Mouse (Mus musculus) hindbrain, postnatal 0 days (tissue): Measurements from ENCODE around the gene Prkag1. TPM values are rescaled to one million over a fixed set of nuclear protein-coding genes. Genes with fewer than 3 reads are reported as not detected.
"Not testable (repeated sequence)": the region's sequence is repeated elsewhere in the genome, so short reads cannot be mapped to it uniquely, and the experiment has no call there.

Experiments used
- ATAC-seq: fragments of 200-750 bp; cut with Nextera tagmentation; 2 replicates; pipeline ENCODE4 v1.8.0; 2017; ENCODE audit warnings: mild to moderate bottlenecking, moderate TSS enrichment, moderate library complexity
- DNase-seq: peaks from one replicate; pipeline ENCODE4 v3.0.0-alpha.2; 2015; ENCODE audit warnings: low spot score
- H3K27ac ChIP-seq: fragments of 300-500 bp; sonication (generic); 2 replicates; pipeline ENCODE4 v1.5.1; 2014; ENCODE audit warnings: mild to moderate bottlenecking
- H3K27me3 ChIP-seq: fragments of 300-500 bp; sonication (generic); 2 replicates; pipeline ENCODE4 v1.6.1; 2014; ENCODE audit warnings: low read length, mixed read lengths; ENCODE audit not compliant: insufficient read depth
- H3K36me3 ChIP-seq: fragments of 300-500 bp; sonication (generic); 2 replicates; pipeline ENCODE4 v1.6.1; 2014; ENCODE audit warnings: low read length, mixed read lengths; ENCODE audit not compliant: insufficient read depth
- H3K4me1 ChIP-seq: fragments of 300-500 bp; sonication (generic); 2 replicates; pipeline ENCODE4 v1.6.1; 2014; ENCODE audit warnings: antibody characterized with exemption, low read length, mixed read lengths; ENCODE audit not compliant: insufficient read depth
- H3K4me2 ChIP-seq: fragments of 300-500 bp; sonication (generic); 2 replicates; pipeline ENCODE4 v1.6.1; 2014; ENCODE audit warnings: low read depth, mild to moderate bottlenecking, low read length, moderate library complexity, mixed read lengths
- H3K4me3 ChIP-seq: fragments of 300-500 bp; sonication (generic); 2 replicates; pipeline ENCODE4 v1.5.1; 2014; ENCODE audit warnings: low read length
- H3K9ac ChIP-seq: fragments of 300-500 bp; sonication (generic); replicated peaks from 2 replicates; pipeline ENCODE4 v1.6.1; 2014; ENCODE audit warnings: mild to moderate bottlenecking, low read length, moderate library complexity, mixed read lengths
- H3K9me3 ChIP-seq: fragments of 300-500 bp; sonication (generic); 2 replicates; pipeline ENCODE4 v1.6.1; 2016; ENCODE audit warnings: low read length, mixed read lengths
- CTCF ChIP-seq: IDR thresholded peaks from 2 replicates; pipeline ENCODE4 v1.5.1; 2016; ENCODE audit warnings: antibody characterized with exemption, control low read depth, low read depth
- WGBS: fragments of 180-500 bp; shearing (Covaris S2); extraction: QIAGEN DNeasy Blood & Tissue Kit; methylation state at CpG from one replicate; pipeline ENCODE4 v1.1.7; 2014; 5-methylcytosine and 5-hydroxymethylcytosine counted together
- polyA plus RNA-seq: library from polyadenylated mRNA; unstranded; fragments of >200 nt; fragmentation: Nextera tagmentation; extraction: Ambion mirVana; gene quantifications from 2 replicates; pipeline ENCODE4 v1.2.1, GENCODE M21; 2015
- total RNA-seq: library from RNA; depleted of rRNA; stranded (reverse); fragments of >200 nt; gene quantifications from 2 replicates; pipeline ENCODE4 v1.2.3, GENCODE M21; 2014

Gene Prkag1
- total and polyA plus RNA-seq, 2 experiments from 2014 or later: 61.1 to 99.4 TPM

GRCm38 (mm10) chr15:98822147-98822546 is 9.2 kb downstream of the Prkag1 start:
- no peaks in the 10 kb centered on the region for H3K4me1 ChIP-seq
- H3K9ac ChIP-seq: no peak overlapping the region
- no peak for DNase-seq
- no peak overlapping the region for H3K4me2 ChIP-seq
- no peak for TF ChIP-seq CTCF
- no peaks in the 10 kb centered on the region for H3K9me3 ChIP-seq
- WGBS: 92% methylated on average over 5 of the region's 5 CpGs
- H3K27ac ChIP-seq: no peak overlapping the region
- ATAC-seq: no peak
- H3K36me3 ChIP-seq: peaks cover 16% of the 10 kb centered on the region; the same call in 1 of the 2 replicates
- H3K27me3 ChIP-seq: no peaks in the 10 kb centered on the region
- no peak overlapping the region for H3K4me3 ChIP-seq

- no peak overlapping the region for H3K4me3 ChIP-seq
- no peak overlapping the region for H3K27ac ChIP-seq
- H3K4me2 ChIP-seq: no peak overlapping the region
- DNase-seq (no peak), ATAC-seq (no peak)
- no peaks in the 10 kb centered on the region for H3K27me3 ChIP-seq
- no peaks in the 10 kb centered on the region for H3K4me1 ChIP-seq
- TF ChIP-seq CTCF: peak; percentile 49
- WGBS: 28% methylated on average over 10 of the region's 10 CpGs
- no peak overlapping the region for H3K9ac ChIP-seq
- peaks cover 16% of the 10 kb centered on the region; the same call in 1 of the 2 replicates for H3K36me3 ChIP-seq
- no peaks in the 10 kb centered on the region for H3K9me3 ChIP-seq
Measured at GRCm38 (mm10) chr15:98821403-98821802, 9.9 kb downstream of the Prkag1 start.

- H3K27ac ChIP-seq: no peak overlapping the region
- TF ChIP-seq CTCF: no peak
- 83% methylated on average over 4 of the region's 4 CpGs for WGBS
- no peak for DNase-seq
- H3K9ac ChIP-seq: no peak overlapping the region
- no peaks in the 10 kb centered on the region for H3K9me3 ChIP-seq
- no peak overlapping the region for H3K4me2 ChIP-seq
- H3K4me3 ChIP-seq: no peak overlapping the region
- H3K36me3 ChIP-seq: peaks cover 16% of the 10 kb centered on the region; the same call in 1 of the 2 replicates
- no peaks in the 10 kb centered on the region for H3K4me1 ChIP-seq
- H3K27me3 ChIP-seq: no peaks in the 10 kb centered on the region
- ATAC-seq: no peak
Measured at GRCm38 (mm10) chr15:98820937-98821336, 10.4 kb downstream of the Prkag1 start.

GRCm38 (mm10) chr15:98818171-98818570 is 13.2 kb downstream of the Prkag1 start:
- H3K27ac ChIP-seq: no peak overlapping the region
- no peaks in the 10 kb centered on the region for H3K9me3 ChIP-seq
- ATAC-seq (no peak), DNase-seq (no peak)
- H3K4me3 ChIP-seq: no peak overlapping the region
- no peaks in the 10 kb centered on the region for H3K4me1 ChIP-seq
- no peak overlapping the region for H3K9ac ChIP-seq
- H3K4me2 ChIP-seq: no peak overlapping the region
- peaks cover 19% of the 10 kb centered on the region; the same call in 1 of the 2 replicates for H3K36me3 ChIP-seq
- no peak for TF ChIP-seq CTCF
- no peaks in the 10 kb centered on the region for H3K27me3 ChIP-seq
- 90% methylated on average over 7 of the region's 7 CpGs for WGBS

GRCm38 (mm10) chr15:98812741-98813424 is 18.4 kb downstream of the Prkag1 start:
- Histone ChIP-seq H3K4me2 (no peak overlapping the region), H3K27me3 (peaks cover 13% of the 10 kb centered on the region), H3K9ac (no peak overlapping the region), H3K9me3 (no peaks in the 10 kb centered on the region), H3K4me1 (peaks cover 8% of the 10 kb centered on the region; the same call in 1 of the 2 replicates), H3K36me3 (peaks cover 15% of the 10 kb centered on the region; the same call in 1 of the 2 replicates), H3K4me3 (no peak overlapping the region), H3K27ac (no peak overlapping the region)
- DNase-seq: no peak
- 81% methylated on average over 20 of the region's 20 CpGs for WGBS
- ATAC-seq: no peak
- TF ChIP-seq CTCF: no peak

- not testable (repeated sequence) for H3K27ac ChIP-seq, H3K36me3 ChIP-seq, H3K9ac ChIP-seq, DNase-seq, H3K4me2 ChIP-seq, ATAC-seq, H3K4me3 ChIP-seq, H3K9me3 ChIP-seq
- H3K4me1 ChIP-seq: peaks cover 25% of the 10 kb centered on the region; the same call in 1 of the 2 replicates
- 72% methylated on average over 6 of the region's 6 CpGs for WGBS
- H3K27me3 ChIP-seq: peaks cover 31% of the 10 kb centered on the region
- peak; percentile 24; the same call in 1 of the 2 replicates for TF ChIP-seq CTCF
Measured at GRCm38 (mm10) chr15:98810212-98810611, 21.1 kb downstream of the Prkag1 start.

- H3K36me3 ChIP-seq: 0 out of 2 replicates have a peak, but pooled peaks cover 6% of the 10 kb centered on the region
Measured at GRCm38 (mm10) chr15:98809390-98809789, 21.9 kb downstream of the Prkag1 start, which contains the start of gene Ddn. Gene Ddn, minus strand, starts transcription at chr15:98809490.

More at GRCm38 (mm10) chr15:98809390-98809789, 21.9 kb downstream of the Prkag1 start, which contains the start of gene Ddn:
- TF ChIP-seq CTCF: no peak
- Histone ChIP-seq H3K9me3 (no peaks in the 10 kb centered on the region), H3K27ac (no peak within 1 kb of the TSS), H3K4me2 (peak within 1 kb of the TSS; percentile 70), H3K9ac (peak within 1 kb of the TSS; percentile 34; the same call in 1 of the 2 replicates), H3K4me3 (peak within 1 kb of the TSS; percentile 50), H3K4me1 (peaks cover 25% of the 10 kb centered on the region; the same call in 1 of the 2 replicates), H3K27me3 (peaks cover 39% of the 10 kb centered on the region)
- no peak for ATAC-seq
- DNase-seq: no peak
- 40% methylated on average over 3 of the region's 3 CpGs for WGBS
